Mouse (Mus musculus) heart, embryonic 10.5 days (tissue): ENCODE data around the gene Snd1. TPM values are rescaled to one million over a fixed set of nuclear protein-coding genes. Genes with fewer than 3 reads are reported as not detected.
A peak's percentile ranks its signal among the peaks of the same experiment; 100 is the strongest.

ENCODE experiments used
- DNase-seq: peaks from one replicate; pipeline ENCODE4 v3.0.0-alpha.2; 2017; ENCODE audit warnings: low spot score
- H3K27ac ChIP-seq: fragments of 300-500 bp; sonication (generic); 2 replicates; pipeline ENCODE4 v1.5.1; 2016; ENCODE audit warnings: mild to moderate bottlenecking
- H3K27me3 ChIP-seq: fragments of 300-500 bp; sonication (generic); 2 replicates; pipeline ENCODE4 v1.6.1; 2016; ENCODE audit warnings: mild to moderate bottlenecking; ENCODE audit not compliant: poor library complexity, insufficient read depth, severe bottlenecking
- H3K36me3 ChIP-seq: fragments of 300-500 bp; sonication (generic); 2 replicates; pipeline ENCODE4 v1.6.1; 2016; ENCODE audit warnings: mild to moderate bottlenecking, moderate library complexity
- H3K4me1 ChIP-seq: fragments of 300-500 bp; sonication (generic); 2 replicates; pipeline ENCODE4 v1.6.1; 2016; ENCODE audit warnings: mild to moderate bottlenecking
- H3K4me3 ChIP-seq: fragments of 300-500 bp; sonication (generic); 2 replicates; pipeline ENCODE4 v1.5.1; 2016; ENCODE audit warnings: mild to moderate bottlenecking, moderate library complexity
- H3K9me3 ChIP-seq: fragments of 300-500 bp; sonication (generic); 2 replicates; pipeline ENCODE4 v1.6.1; 2016; ENCODE audit warnings: mild to moderate bottlenecking, moderate library complexity
- WGBS: fragments of 180-500 bp; shearing (Covaris S2); methylation state at CpG from one replicate; pipeline ENCODE4 v1.1.7; 2016; 5-methylcytosine and 5-hydroxymethylcytosine counted together
- polyA plus RNA-seq: library from polyadenylated mRNA; unstranded; fragments of >200 nt; fragmentation: Nextera tagmentation; extraction: Ambion mirVana; gene quantifications from 2 replicates; pipeline ENCODE4 v1.2.1, GENCODE M21; 2016

The Snd1 gene
- polyA plus RNA-seq, 1 experiment from 2014 or later: 120 TPM

GRCm38 (mm10) chr6:28800976-28801375 is 326.0 kb downstream of the Snd1 start:
- H3K27me3 ChIP-seq: no peaks in the 10 kb centered on the region
- no peak overlapping the region for H3K27ac ChIP-seq
- no peak for DNase-seq
- H3K36me3 ChIP-seq: peaks cover 12% of the 10 kb centered on the region
- H3K4me3 ChIP-seq: no peak overlapping the region
- 88% methylated on average over 3 of the region's 3 CpGs for WGBS
- no peaks in the 10 kb centered on the region for H3K4me1 ChIP-seq
- no peaks in the 10 kb centered on the region for H3K9me3 ChIP-seq

GRCm38 (mm10) chr6:28803678-28804279 is 328.8 kb downstream of the Snd1 start:
- no peaks in the 10 kb centered on the region for H3K27me3 ChIP-seq
- H3K4me3 ChIP-seq: no peak overlapping the region
- no peaks in the 10 kb centered on the region for H3K4me1 ChIP-seq
- no peak for DNase-seq
- H3K9me3 ChIP-seq: no peaks in the 10 kb centered on the region
- no peak overlapping the region for H3K27ac ChIP-seq
- 0 out of 2 replicates have a peak, but pooled peaks cover 2% of the 10 kb centered on the region for H3K36me3 ChIP-seq
- WGBS: 86% methylated on average over 6 of the region's 6 CpGs

- WGBS: 91% methylated on average over 5 of the region's 5 CpGs
- Histone ChIP-seq H3K36me3 (0 out of 2 replicates have a peak, but pooled peaks cover 2% of the 10 kb centered on the region), H3K27me3 (no peaks in the 10 kb centered on the region), H3K9me3 (no peaks in the 10 kb centered on the region), H3K4me3 (no peak overlapping the region), H3K27ac (no peak overlapping the region), H3K4me1 (no peaks in the 10 kb centered on the region)
- DNase-seq: no peak
Measured at GRCm38 (mm10) chr6:28804751-28805150, 329.8 kb downstream of the Snd1 start.

- H3K9me3 ChIP-seq: no peaks in the 10 kb centered on the region
- no peak for DNase-seq
- no peaks in the 10 kb centered on the region for H3K36me3 ChIP-seq
- no peak overlapping the region for H3K4me3 ChIP-seq
- H3K27me3 ChIP-seq: no peaks in the 10 kb centered on the region
- peaks cover 54% of the 10 kb centered on the region for H3K4me1 ChIP-seq
- no peak overlapping the region for H3K27ac ChIP-seq
- WGBS: 88% methylated on average over 9 of the region's 9 CpGs
Measured at GRCm38 (mm10) chr6:28813057-28813456, 338.1 kb downstream of the Snd1 start.

- no peak overlapping the region for H3K4me3 ChIP-seq
- no peak for DNase-seq
- H3K27ac ChIP-seq: no peak overlapping the region
- H3K36me3 ChIP-seq: no peaks in the 10 kb centered on the region
- 78% methylated on average over 2 of the region's 2 CpGs for WGBS
- H3K27me3 ChIP-seq: no peaks in the 10 kb centered on the region
- peaks cover 59% of the 10 kb centered on the region for H3K4me1 ChIP-seq
- H3K9me3 ChIP-seq: no peaks in the 10 kb centered on the region
Measured at GRCm38 (mm10) chr6:28814895-28815294, 340.0 kb downstream of the Snd1 start.

GRCm38 (mm10) chr6:28817039-28817438 is 342.1 kb downstream of the Snd1 start:
- WGBS: 50% methylated on average over 9 of the region's 9 CpGs
- no peak overlapping the region for H3K27ac ChIP-seq
- H3K36me3 ChIP-seq: no peaks in the 10 kb centered on the region
- H3K4me3 ChIP-seq: no peak overlapping the region
- peaks cover 50% of the 10 kb centered on the region for H3K4me1 ChIP-seq
- H3K27me3 ChIP-seq: no peaks in the 10 kb centered on the region
- DNase-seq: no peak
- no peaks in the 10 kb centered on the region for H3K9me3 ChIP-seq

- no peaks in the 10 kb centered on the region for H3K9me3 ChIP-seq
- DNase-seq: no peak
- peaks cover 34% of the 10 kb centered on the region for H3K4me1 ChIP-seq
- WGBS: 80% methylated on average over 13 of the region's 13 CpGs
- H3K4me3 ChIP-seq: no peak overlapping the region
- H3K27ac ChIP-seq: peak overlapping the region; percentile 42; the same call in 1 of the 2 replicates
- no peaks in the 10 kb centered on the region for H3K36me3 ChIP-seq
- no peaks in the 10 kb centered on the region for H3K27me3 ChIP-seq
Measured at GRCm38 (mm10) chr6:28819509-28820358, 344.8 kb downstream of the Snd1 start.

- WGBS: 74% methylated on average over 3 of the region's 3 CpGs
Measured at GRCm38 (mm10) chr6:28822296-28822695, 347.4 kb downstream of the Snd1 start.

GRCm38 (mm10) chr6:28823375-28823774 is 348.4 kb downstream of the Snd1 start:
- Histone ChIP-seq H3K36me3 (no peaks in the 10 kb centered on the region), H3K4me1 (peaks cover 10% of the 10 kb centered on the region; the same call in 1 of the 2 replicates), H3K27ac (no peak overlapping the region), H3K4me3 (no peak overlapping the region), H3K27me3 (no peaks in the 10 kb centered on the region), H3K9me3 (no peaks in the 10 kb centered on the region)
- whole genome bisulfite sequencing: 78% methylated on average over 3 of the region's 3 CpGs
- DNase-seq: no peak

More at GRCm38 (mm10) chr6:28822296-28822695, 347.4 kb downstream of the Snd1 start:
- peaks cover 16% of the 10 kb centered on the region for H3K4me1 ChIP-seq
- no peaks in the 10 kb centered on the region for H3K27me3 ChIP-seq
- no peaks in the 10 kb centered on the region for H3K36me3 ChIP-seq
- H3K9me3 ChIP-seq: no peaks in the 10 kb centered on the region
- H3K4me3 ChIP-seq: no peak overlapping the region
- DNase-seq: no peak
- H3K27ac ChIP-seq: no peak overlapping the region

GRCm38 (mm10) chr6:28823802-28824201 is 348.9 kb downstream of the Snd1 start:
- no peak overlapping the region for H3K4me3 ChIP-seq
- no peaks in the 10 kb centered on the region for H3K9me3 ChIP-seq
- no peak overlapping the region for H3K27ac ChIP-seq
- peaks cover 13% of the 10 kb centered on the region for H3K4me1 ChIP-seq
- DNase-seq: no peak
- no peaks in the 10 kb centered on the region for H3K36me3 ChIP-seq
- no peaks in the 10 kb centered on the region for H3K27me3 ChIP-seq
- WGBS: 93% methylated on average over 5 of the region's 5 CpGs

GRCm38 (mm10) chr6:28825894-28826293 is 351.0 kb downstream of the Snd1 start:
- peaks cover 14% of the 10 kb centered on the region for H3K27me3 ChIP-seq
- H3K9me3 ChIP-seq: no peaks in the 10 kb centered on the region
- H3K4me1 ChIP-seq: peaks cover 4% of the 10 kb centered on the region; the same call in 1 of the 2 replicates
- no peak for DNase-seq
- H3K36me3 ChIP-seq: peaks cover 6% of the 10 kb centered on the region; the same call in 1 of the 2 replicates
- 76% methylated on average over 3 of the region's 3 CpGs for WGBS
- no peak overlapping the region for H3K4me3 ChIP-seq
- no peak overlapping the region for H3K27ac ChIP-seq

GRCm38 (mm10) chr6:28826689-28827389 is 351.9 kb downstream of the Snd1 start:
- 71% methylated on average over 9 of the region's 9 CpGs for WGBS
- Histone ChIP-seq H3K27ac (no peak overlapping the region), H3K4me1 (peaks cover 13% of the 10 kb centered on the region), H3K27me3 (peaks cover 22% of the 10 kb centered on the region), H3K4me3 (no peak overlapping the region), H3K36me3 (peaks cover 6% of the 10 kb centered on the region; the same call in 1 of the 2 replicates), H3K9me3 (no peaks in the 10 kb centered on the region)
- no peak for DNase-seq

- H3K27ac ChIP-seq: no peak overlapping the region
Measured at GRCm38 (mm10) chr6:28827565-28827964, 352.6 kb downstream of the Snd1 start.

More at GRCm38 (mm10) chr6:28827565-28827964, 352.6 kb downstream of the Snd1 start:
- Histone ChIP-seq H3K27me3 (peaks cover 22% of the 10 kb centered on the region), H3K9me3 (no peaks in the 10 kb centered on the region), H3K4me1 (peaks cover 18% of the 10 kb centered on the region), H3K36me3 (peaks cover 6% of the 10 kb centered on the region; the same call in 1 of the 2 replicates), H3K4me3 (no peak overlapping the region)
- WGBS: 69% methylated on average over 3 of the region's 3 CpGs
- no peak for DNase-seq
